Mouse (Mus musculus) neural tube, embryonic 13.5 days (tissue): ENCODE measurements around the gene Dag1. TPM values are rescaled to one million over a fixed set of nuclear protein-coding genes. Genes with fewer than 3 reads are reported as not detected.
A peak's percentile ranks its signal among the peaks of the same experiment; 100 is the strongest.
"Not testable (repeated sequence)": the region's sequence is repeated elsewhere in the genome, so short reads cannot be mapped to it uniquely, and the experiment has no call there.

Experiments
- ATAC-seq: fragments of 200-750 bp; cut with Nextera tagmentation; 2 replicates; pipeline ENCODE4 v1.8.0; 2017; ENCODE audit warnings: low read depth, mild to moderate bottlenecking, moderate TSS enrichment, moderate library complexity
- H3K27ac ChIP-seq: fragments of 300-500 bp; sonication (generic); replicated peaks from 2 replicates; pipeline ENCODE4 v1.5.1; 2015; ENCODE audit warnings: moderate library complexity, mild to moderate bottlenecking, inconsistent platforms
- H3K27me3 ChIP-seq: fragments of 300-500 bp; sonication (generic); 2 replicates; pipeline ENCODE4 v1.6.1; 2015; ENCODE audit warnings: mild to moderate bottlenecking, inconsistent platforms
- H3K36me3 ChIP-seq: fragments of 300-500 bp; sonication (generic); 2 replicates; pipeline ENCODE4 v1.6.1; 2015; ENCODE audit warnings: mild to moderate bottlenecking, inconsistent platforms
- H3K4me1 ChIP-seq: fragments of 300-500 bp; sonication (generic); replicated peaks from 2 replicates; pipeline ENCODE4 v1.6.1; 2015; ENCODE audit warnings: inconsistent platforms
- H3K4me2 ChIP-seq: fragments of 300-500 bp; sonication (generic); 2 replicates; pipeline ENCODE4 v1.6.1; 2015; ENCODE audit warnings: inconsistent platforms, mild to moderate bottlenecking, moderate library complexity
- H3K4me3 ChIP-seq: fragments of 300-500 bp; sonication (generic); 2 replicates; pipeline ENCODE4 v1.5.1; 2015; ENCODE audit warnings: mild to moderate bottlenecking, inconsistent platforms
- H3K9ac ChIP-seq: fragments of 300-500 bp; sonication (generic); 2 replicates; pipeline ENCODE4 v1.6.1; 2015; ENCODE audit warnings: moderate library complexity, mild to moderate bottlenecking, inconsistent platforms
- H3K9me3 ChIP-seq: fragments of 300-500 bp; sonication (generic); 2 replicates; pipeline ENCODE4 v1.6.1; 2016; ENCODE audit warnings: inconsistent platforms
- WGBS: fragments of 180-500 bp; shearing (Covaris S2); methylation state at CpG from one replicate; pipeline ENCODE4 v1.1.7; 2015; 5-methylcytosine and 5-hydroxymethylcytosine counted together
- polyA plus RNA-seq: library from polyadenylated mRNA; unstranded; fragments of >200 nt; fragmentation: Nextera tagmentation; extraction: Ambion mirVana; gene quantifications from 2 replicates; pipeline ENCODE4 v1.2.1, GENCODE M21; 2015

Gene Dag1
- polyA plus RNA-seq, 1 experiment from 2014 or later, result 57.6 TPM

DNA sequence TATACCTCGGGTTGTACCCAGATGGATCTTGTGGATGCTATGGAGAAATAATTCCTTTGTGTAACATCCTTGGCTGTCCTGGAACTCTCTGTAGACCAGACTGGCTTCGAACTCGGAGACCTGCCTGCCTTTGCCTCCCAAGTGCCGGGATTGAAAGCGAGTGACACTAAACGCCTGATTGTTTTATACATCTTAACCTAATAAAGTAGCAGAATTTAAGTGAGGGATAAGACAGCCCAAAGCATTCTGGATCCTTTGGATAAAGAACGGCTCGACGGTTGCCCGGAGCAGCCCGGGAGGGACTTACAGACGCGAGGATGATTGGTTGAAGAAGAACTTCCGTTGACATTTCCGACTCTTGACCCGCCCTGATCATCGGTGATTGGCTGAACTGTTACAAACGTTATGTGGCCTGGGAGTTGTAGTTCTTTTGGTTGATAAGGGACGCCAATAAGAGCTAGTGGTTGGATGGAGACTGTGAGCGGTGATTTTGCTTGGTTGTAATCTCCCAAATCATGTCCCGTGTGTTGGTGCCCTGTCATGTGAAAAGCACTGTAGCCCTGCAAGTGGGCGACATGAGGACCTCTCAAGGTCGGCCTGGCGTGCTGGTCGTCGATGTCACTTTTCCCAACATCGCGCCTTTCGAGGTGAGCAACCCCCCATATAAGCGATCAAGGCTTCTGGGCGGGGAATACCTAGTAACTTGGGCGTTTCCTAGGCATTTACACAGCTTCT, 26.4 kb upstream of the Dag1 start, which contains the start of gene Nicn1:
Gene Nicn1 (plus strand): TSS at position 414 of the 735 bp plus-strand sequence.
- H3K4me1 ChIP-seq, result peaks cover 16% of the 10 kb centered on the region
- under 1% methylated on average over 32 of the region's 32 CpGs for WGBS

DNA sequence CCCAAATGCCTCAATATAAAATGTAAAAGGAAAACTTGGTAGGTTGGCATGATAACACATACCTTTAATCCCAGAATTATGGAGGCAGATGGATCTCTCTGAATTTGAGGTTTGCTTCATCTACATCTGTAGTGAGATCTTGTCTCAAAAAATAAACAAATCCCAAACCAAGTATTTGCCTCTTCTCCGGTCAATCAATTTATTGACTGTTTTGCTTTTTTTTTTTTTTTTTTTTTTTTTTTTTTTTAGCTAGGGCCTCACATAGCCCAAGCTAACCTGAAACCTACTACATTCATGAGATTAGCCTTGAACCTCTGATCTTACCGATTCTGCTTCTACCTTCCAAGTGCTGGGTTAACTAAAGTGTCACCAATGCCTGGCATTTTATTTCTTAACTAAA, 25.6 kb upstream of the Dag1 start:
- Histone ChIP-seq H3K4me2 (peak overlapping the region; percentile 70), H3K27me3 (no peaks in the 10 kb centered on the region), H3K27ac (peak overlapping the region; percentile 94), H3K4me3 (peak overlapping the region; percentile 59), H3K9ac (peak overlapping the region; percentile 86), H3K4me1 (peaks cover 16% of the 10 kb centered on the region), H3K36me3 (peaks cover 12% of the 10 kb centered on the region), H3K9me3 (no peaks in the 10 kb centered on the region)
- ATAC-seq, result no peak
- 63% methylated on average over 2 of the region's 2 CpGs for WGBS

More for the DNA sequence above, 26.4 kb upstream of the Dag1 start, which contains the start of gene Nicn1:
- Histone ChIP-seq H3K36me3 (peaks cover 20% of the 10 kb centered on the region), H3K4me2 (peak within 1 kb of the TSS; percentile 70), H3K9ac (peak within 1 kb of the TSS; percentile 86), H3K9me3 (no peaks in the 10 kb centered on the region), H3K27me3 (no peaks in the 10 kb centered on the region), H3K27ac (peak within 1 kb of the TSS; percentile 94), H3K4me3 (peak within 1 kb of the TSS; percentile 59)
- ATAC-seq, result peak; percentile 98

GRCm38 (mm10) chr9:108287526-108288238, 23.9 kb upstream of the Dag1 start:
- H3K4me1 ChIP-seq, result peaks cover 16% of the 10 kb centered on the region
- ATAC-seq, H3K27ac ChIP-seq, H3K9me3 ChIP-seq, H3K27me3 ChIP-seq, H3K4me2 ChIP-seq, H3K36me3 ChIP-seq, H3K9ac ChIP-seq, H3K4me3 ChIP-seq: not testable (repeated sequence)
- WGBS, result 74% methylated on average over 6 of the region's 6 CpGs

DNA sequence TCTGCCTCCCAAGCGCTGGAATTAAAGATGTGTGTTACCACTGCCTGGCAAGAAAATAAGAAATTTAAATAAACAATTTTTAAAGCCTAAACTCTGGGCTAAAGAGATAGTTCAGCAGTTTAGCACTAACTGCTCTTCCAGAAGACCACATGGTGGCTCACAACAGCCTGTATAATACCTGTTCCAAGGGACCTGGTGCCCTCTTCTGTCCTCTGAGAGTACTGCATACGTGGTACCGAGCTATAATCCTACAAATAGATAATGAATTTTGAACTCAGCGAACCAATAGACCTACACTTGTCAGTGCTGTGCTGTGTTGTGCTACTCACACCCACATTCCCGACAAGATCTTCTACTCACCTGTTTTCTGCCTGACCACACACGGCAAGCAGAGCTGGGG, 20.7 kb upstream of the Dag1 start:
- Histone ChIP-seq H3K9me3 (no peaks in the 10 kb centered on the region), H3K4me2 (no peak overlapping the region), H3K4me3 (no peak overlapping the region), H3K9ac (no peak overlapping the region), H3K36me3 (no peaks in the 10 kb centered on the region), H3K27me3 (no peaks in the 10 kb centered on the region), H3K27ac (no peak overlapping the region), H3K4me1 (peaks cover 2% of the 10 kb centered on the region; the same call in 1 of the 2 replicates)
- WGBS, result 11% methylated on average over 6 of the region's 6 CpGs
- ATAC-seq, result peak; percentile 78; the same call in 1 of the 2 replicates

GRCm38 (mm10) chr9:108280071-108280828, 16.5 kb upstream of the Dag1 start:
- H3K4me2 ChIP-seq, result no peak overlapping the region
- H3K27ac ChIP-seq, result no peak overlapping the region
- H3K4me3 ChIP-seq, result no peak overlapping the region
- 55% methylated on average over 8 of the region's 8 CpGs for WGBS
- H3K9ac ChIP-seq, result no peak overlapping the region
- no peaks in the 10 kb centered on the region for H3K36me3 ChIP-seq
- no peak for ATAC-seq
- no peaks in the 10 kb centered on the region for H3K27me3 ChIP-seq
- H3K9me3 ChIP-seq, result no peaks in the 10 kb centered on the region
- H3K4me1 ChIP-seq, result no peaks in the 10 kb centered on the region

GRCm38 (mm10) chr9:108278697-108279450, 15.1 kb upstream of the Dag1 start:
- ATAC-seq, result no peak
- Histone ChIP-seq H3K27ac (no peak overlapping the region), H3K36me3 (no peaks in the 10 kb centered on the region), H3K9me3 (no peaks in the 10 kb centered on the region), H3K4me3 (no peak overlapping the region), H3K4me1 (no peaks in the 10 kb centered on the region), H3K4me2 (no peak overlapping the region), H3K9ac (no peak overlapping the region), H3K27me3 (no peaks in the 10 kb centered on the region)
- 70% methylated on average over 10 of the region's 10 CpGs for WGBS

GRCm38 (mm10) chr9:108275331-108275659, 11.5 kb upstream of the Dag1 start:
- no peaks in the 10 kb centered on the region for H3K4me1 ChIP-seq
- no peaks in the 10 kb centered on the region for H3K36me3 ChIP-seq
- H3K27me3 ChIP-seq, result no peaks in the 10 kb centered on the region
- no peak overlapping the region for H3K4me2 ChIP-seq
- ATAC-seq, result no peak
- no peak overlapping the region for H3K9ac ChIP-seq
- WGBS, result 76% methylated on average over 6 of the region's 6 CpGs
- no peak overlapping the region for H3K27ac ChIP-seq
- H3K9me3 ChIP-seq, result no peaks in the 10 kb centered on the region
- no peak overlapping the region for H3K4me3 ChIP-seq

- Histone ChIP-seq H3K9ac (no peak overlapping the region), H3K4me2 (no peak overlapping the region), H3K36me3 (no peaks in the 10 kb centered on the region), H3K4me1 (no peaks in the 10 kb centered on the region), H3K27me3 (no peaks in the 10 kb centered on the region), H3K27ac (no peak overlapping the region), H3K9me3 (no peaks in the 10 kb centered on the region), H3K4me3 (no peak overlapping the region)
- ATAC-seq, result no peak
- WGBS, result 79% methylated on average over 5 of the region's 5 CpGs
Measured at GRCm38 (mm10) chr9:108274476-108275330, 10.9 kb upstream of the Dag1 start.

GRCm38 (mm10) chr9:108273485-108273884, 9.7 kb upstream of the Dag1 start:
- H3K9me3 ChIP-seq, result no peaks in the 10 kb centered on the region
- H3K4me3 ChIP-seq, result no peak overlapping the region
- no peak for ATAC-seq
- no peaks in the 10 kb centered on the region for H3K27me3 ChIP-seq
- H3K27ac ChIP-seq, result no peak overlapping the region
- H3K36me3 ChIP-seq, result no peaks in the 10 kb centered on the region
- H3K9ac ChIP-seq, result no peak overlapping the region
- WGBS, result 74% methylated on average over 4 of the region's 4 CpGs
- no peak overlapping the region for H3K4me2 ChIP-seq
- H3K4me1 ChIP-seq, result no peaks in the 10 kb centered on the region

DNA sequence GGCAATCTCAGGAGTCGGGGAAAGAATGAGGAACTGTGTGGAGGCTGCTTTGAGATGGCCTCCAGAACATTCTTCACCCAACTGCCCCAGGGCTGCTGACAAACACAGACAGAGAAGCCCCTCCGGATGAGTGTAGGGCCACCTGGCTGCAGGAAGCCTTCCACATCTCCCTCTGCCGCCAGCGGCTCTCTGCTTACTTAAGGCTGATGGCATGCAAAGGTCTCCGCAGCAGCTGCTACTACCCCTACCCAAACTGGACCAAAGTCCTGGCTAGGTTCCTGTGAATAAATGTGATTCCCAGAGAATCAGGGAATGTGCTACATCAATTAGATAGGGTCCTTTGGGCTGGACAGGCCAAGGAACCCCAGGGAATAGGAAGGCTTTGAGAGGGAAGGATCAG, 8.9 kb upstream of the Dag1 start:
- Histone ChIP-seq H3K9me3 (no peaks in the 10 kb centered on the region), H3K27me3 (no peaks in the 10 kb centered on the region), H3K4me1 (no peaks in the 10 kb centered on the region), H3K36me3 (no peaks in the 10 kb centered on the region), H3K9ac (no peak overlapping the region), H3K4me2 (no peak overlapping the region), H3K27ac (no peak overlapping the region), H3K4me3 (no peak overlapping the region)
- 80% methylated on average over 5 of the region's 5 CpGs for WGBS
- ATAC-seq, result no peak

- no peaks in the 10 kb centered on the region for H3K9me3 ChIP-seq
- no peak overlapping the region for H3K4me2 ChIP-seq
- H3K4me3 ChIP-seq, result no peak overlapping the region
- no peak for ATAC-seq
- H3K36me3 ChIP-seq, result no peaks in the 10 kb centered on the region
- 51% methylated on average over 2 of the region's 2 CpGs for WGBS
- H3K27ac ChIP-seq, result no peak overlapping the region
- no peak overlapping the region for H3K9ac ChIP-seq
- no peaks in the 10 kb centered on the region for H3K4me1 ChIP-seq
- no peaks in the 10 kb centered on the region for H3K27me3 ChIP-seq
Measured at GRCm38 (mm10) chr9:108271941-108272340, 8.2 kb upstream of the Dag1 start.
